Mouse (Mus musculus) myocyte (in vitro differentiated cells): ENCODE data around the gene Sgsm2.

Experiments
- E2F4 ChIP-seq: IDR thresholded peaks from one replicate; pipeline ENCODE4 v1.6.1; 2011; ENCODE audit warnings: mild to moderate bottlenecking, control low read depth, moderate library complexity; ENCODE audit not compliant: insufficient read depth
- MAX ChIP-seq: IDR thresholded peaks from one replicate; pipeline ENCODE4 v1.6.1; 2011; ENCODE audit warnings: low read depth, mild to moderate bottlenecking, control low read depth
- MYOD1 ChIP-seq, 3 experiments: IDR thresholded peaks; one replicate each; pipeline ENCODE4 v1.6.1; 2011; ENCODE audit warnings: control low read depth in 2 of 3, low read depth in 2 of 3, mild to moderate bottlenecking in 2 of 3, moderate library complexity in 1 of 3; ENCODE audit not compliant: insufficient read length in 2 of 3, control insufficient read depth in 1 of 3
- MYOG ChIP-seq, 3 experiments: IDR thresholded peaks; one replicate each; pipeline ENCODE4 v1.6.1; 2011; ENCODE audit warnings: control low read depth in 2 of 3, low read depth in 2 of 3, mild to moderate bottlenecking in 2 of 3; ENCODE audit not compliant: insufficient read length in 2 of 3, control insufficient read depth in 1 of 3, insufficient read depth in 1 of 3
- POLR2A ChIP-seq: IDR thresholded peaks from one replicate; pipeline ENCODE4 v1.6.1; 2011; ENCODE audit warnings: low read depth, mild to moderate bottlenecking, control low read depth, moderate library complexity; ENCODE audit not compliant: insufficient read length
- SRF ChIP-seq: IDR thresholded peaks from one replicate; pipeline ENCODE4 v1.6.1; 2011; ENCODE audit warnings: low read depth; ENCODE audit not compliant: control insufficient read depth, insufficient read length
- TCF12 ChIP-seq: IDR thresholded peaks from one replicate; pipeline ENCODE4 v1.6.1; 2011; ENCODE audit warnings: mild to moderate bottlenecking, control low read depth; ENCODE audit not compliant: poor library complexity, insufficient read depth, severe bottlenecking
- USF1 ChIP-seq: IDR thresholded peaks from one replicate; pipeline ENCODE4 v1.6.1; 2011; ENCODE audit warnings: low read depth, mild to moderate bottlenecking, control low read depth, moderate library complexity

GRCm38 (mm10) chr11:74826151-74826550, 70.7 kb downstream of the Sgsm2 start:
- TF ChIP-seq E2F4 (no peak), SRF (no peak), MAX (no peak), TCF12 (no peak), POLR2A (no peak), USF1 (no peak), MYOD1 (IDR thresholded peaks at IDR 0.05; ENCODE audit: control insufficient read depth in 1 of 3, insufficient read length in 2 of 3, low read depth in 2 of 3) (no peak), MYOG (IDR thresholded peaks at IDR 0.05; ENCODE audit: control insufficient read depth in 1 of 3, insufficient read depth in 1 of 3, insufficient read length in 2 of 3, low read depth in 2 of 3) (no peak)
